Mouse (Mus musculus): Measurements from ENCODE around the gene Nrp1. TPM values are rescaled to one million over a fixed set of nuclear protein-coding genes. Genes with fewer than 3 reads are reported as not detected.

Gene Nrp1
- polyA plus RNA-seq, 1 experiment from 2014 or later, result 29.1 TPM

DNA sequence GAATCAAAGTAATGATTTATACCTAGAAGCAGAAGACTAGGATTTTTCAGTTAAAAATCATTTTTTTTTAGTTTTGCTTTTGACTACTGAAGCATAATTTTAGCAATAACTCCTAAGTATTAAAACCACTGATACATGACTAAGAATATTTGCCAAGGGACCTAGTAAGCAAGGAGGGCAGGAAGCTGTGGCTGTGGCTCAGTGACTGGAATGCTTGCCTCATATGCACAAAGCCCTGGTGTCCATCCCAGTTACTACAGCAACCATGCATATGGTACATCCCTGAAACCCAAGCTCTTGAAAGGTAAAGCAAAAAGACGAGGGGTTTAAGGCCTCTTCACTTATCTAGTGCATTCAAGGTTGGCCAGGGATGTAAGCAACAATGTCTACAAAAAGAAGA lies 101.3 kb downstream of the Nrp1 start:
- WGBS, result 60% methylated on average over 1 of the region's 1 CpGs
- Histone ChIP-seq H3K9ac (ENCODE audit: low read depth, low read length) (no peak overlapping the region), H3K27ac (ENCODE audit: low read depth, low read length) (no peak overlapping the region), H3K4me2 (replicated peaks; ENCODE audit: low read depth, low read length) (no peak overlapping the region), H3K4me3 (ENCODE audit: low read depth, low read length) (no peak overlapping the region), H3K36me3 (ENCODE audit: control insufficient read depth, insufficient read depth, low read length) (no peaks in the 10 kb centered on the region), H3K4me1 (replicated peaks; ENCODE audit: control insufficient read depth, insufficient read depth, low read length) (no peaks in the 10 kb centered on the region), H3K9me3 (ENCODE audit: control insufficient read depth, low read length) (no peaks in the 10 kb centered on the region), H3K27me3 (ENCODE audit: control insufficient read depth, insufficient read depth, low read length) (no peaks in the 10 kb centered on the region)
- DNase-seq (ENCODE audit: low spot score), result no peak
- no peak for ATAC-seq (ENCODE audit: low FRiP score)

GRCm38 (mm10) chr8:128461716-128462115 lies 103.3 kb downstream of the Nrp1 start:
- Histone ChIP-seq H3K36me3 (ENCODE audit: control insufficient read depth, insufficient read depth, low read length) (no peaks in the 10 kb centered on the region), H3K4me3 (ENCODE audit: low read depth, low read length) (no peak overlapping the region), H3K4me2 (replicated peaks; ENCODE audit: low read depth, low read length) (no peak overlapping the region), H3K9me3 (ENCODE audit: control insufficient read depth, low read length) (no peaks in the 10 kb centered on the region), H3K4me1 (replicated peaks; ENCODE audit: control insufficient read depth, insufficient read depth, low read length) (no peaks in the 10 kb centered on the region), H3K9ac (ENCODE audit: low read depth, low read length) (no peak overlapping the region), H3K27ac (ENCODE audit: low read depth, low read length) (no peak overlapping the region), H3K27me3 (ENCODE audit: control insufficient read depth, insufficient read depth, low read length) (no peaks in the 10 kb centered on the region)
- ATAC-seq (ENCODE audit: low FRiP score), result no peak
- no peak for DNase-seq (ENCODE audit: low spot score)

DNA sequence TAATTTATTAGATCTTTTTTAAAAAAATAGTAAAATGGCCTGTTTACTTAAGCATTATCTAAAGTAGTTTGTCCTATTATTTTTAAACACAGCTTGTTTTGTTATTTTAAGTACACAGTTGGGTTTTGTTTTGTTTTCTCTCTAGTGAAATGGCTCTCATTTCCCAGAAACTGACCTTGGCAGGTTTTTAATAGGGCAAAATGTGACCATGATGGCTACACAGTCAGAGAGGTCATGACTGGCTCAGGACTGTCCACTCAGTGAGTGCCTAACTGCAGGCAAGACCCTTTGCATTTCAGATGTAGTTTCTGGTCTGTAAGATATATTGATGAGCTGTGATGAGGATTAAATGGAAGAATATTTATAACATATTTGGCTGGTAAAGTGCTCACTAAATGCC lies 104.8 kb downstream of the Nrp1 start:
- H3K9ac ChIP-seq (ENCODE audit: low read depth, low read length), result no peak overlapping the region
- no peak for DNase-seq (ENCODE audit: low spot score)
- no peak overlapping the region for H3K27ac ChIP-seq (ENCODE audit: low read depth, low read length)
- no peaks in the 10 kb centered on the region for H3K27me3 ChIP-seq (ENCODE audit: control insufficient read depth, insufficient read depth, low read length)
- no peaks in the 10 kb centered on the region for H3K4me1 ChIP-seq (replicated peaks; ENCODE audit: control insufficient read depth, insufficient read depth, low read length)
- no peak for ATAC-seq (ENCODE audit: low FRiP score)
- no peaks in the 10 kb centered on the region for H3K9me3 ChIP-seq (ENCODE audit: control insufficient read depth, low read length)
- no peak overlapping the region for H3K4me2 ChIP-seq (replicated peaks; ENCODE audit: low read depth, low read length)
- no peak overlapping the region for H3K4me3 ChIP-seq (ENCODE audit: low read depth, low read length)
- no peaks in the 10 kb centered on the region for H3K36me3 ChIP-seq (ENCODE audit: control insufficient read depth, insufficient read depth, low read length)

GRCm38 (mm10) chr8:128464056-128464623 lies 105.7 kb downstream of the Nrp1 start:
- Histone ChIP-seq H3K4me1 (replicated peaks; ENCODE audit: control insufficient read depth, insufficient read depth, low read length) (no peaks in the 10 kb centered on the region), H3K27ac (ENCODE audit: low read depth, low read length) (no peak overlapping the region), H3K9me3 (ENCODE audit: control insufficient read depth, low read length) (no peaks in the 10 kb centered on the region), H3K9ac (ENCODE audit: low read depth, low read length) (no peak overlapping the region), H3K36me3 (ENCODE audit: control insufficient read depth, insufficient read depth, low read length) (no peaks in the 10 kb centered on the region), H3K27me3 (ENCODE audit: control insufficient read depth, insufficient read depth, low read length) (no peaks in the 10 kb centered on the region), H3K4me2 (replicated peaks; ENCODE audit: low read depth, low read length) (no peak overlapping the region), H3K4me3 (ENCODE audit: low read depth, low read length) (no peak overlapping the region)
- 71% methylated on average over 4 of the region's 4 CpGs for whole genome bisulfite sequencing
- no peak for DNase-seq (ENCODE audit: low spot score)
- no peak for ATAC-seq (ENCODE audit: low FRiP score)

DNA sequence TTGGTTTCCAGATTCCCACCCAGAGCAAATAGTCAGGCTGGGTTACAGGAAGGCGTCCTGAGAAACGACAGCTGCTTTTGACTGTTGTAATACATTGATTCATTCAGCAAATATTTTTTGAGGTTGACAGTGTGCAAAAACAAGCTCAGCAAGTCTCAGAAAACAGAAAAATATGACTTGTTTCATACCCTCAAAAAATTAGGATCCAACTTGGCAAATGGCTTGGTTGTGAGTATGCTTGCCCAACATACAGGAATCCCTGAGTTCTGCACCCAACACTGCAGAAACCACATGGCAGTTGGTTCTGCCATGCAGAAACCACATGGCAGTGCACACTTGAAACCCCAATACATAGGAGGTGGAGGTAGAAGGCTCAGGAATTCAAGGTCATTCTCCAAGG lies 107.1 kb downstream of the Nrp1 start:
- H3K4me3 ChIP-seq (ENCODE audit: low read depth, low read length), result no peak overlapping the region
- no peaks in the 10 kb centered on the region for H3K36me3 ChIP-seq (ENCODE audit: control insufficient read depth, insufficient read depth, low read length)
- no peak for DNase-seq (ENCODE audit: low spot score)
- no peak for ATAC-seq (ENCODE audit: low FRiP score)
- 94% methylated on average over 2 of the region's 2 CpGs for WGBS
- H3K9me3 ChIP-seq (ENCODE audit: control insufficient read depth, low read length), result no peaks in the 10 kb centered on the region
- no peak overlapping the region for H3K27ac ChIP-seq (ENCODE audit: low read depth, low read length)
- H3K4me1 ChIP-seq (replicated peaks; ENCODE audit: control insufficient read depth, insufficient read depth, low read length), result no peaks in the 10 kb centered on the region
- no peak overlapping the region for H3K9ac ChIP-seq (ENCODE audit: low read depth, low read length)
- no peak overlapping the region for H3K4me2 ChIP-seq (replicated peaks; ENCODE audit: low read depth, low read length)
- no peaks in the 10 kb centered on the region for H3K27me3 ChIP-seq (ENCODE audit: control insufficient read depth, insufficient read depth, low read length)

DNA sequence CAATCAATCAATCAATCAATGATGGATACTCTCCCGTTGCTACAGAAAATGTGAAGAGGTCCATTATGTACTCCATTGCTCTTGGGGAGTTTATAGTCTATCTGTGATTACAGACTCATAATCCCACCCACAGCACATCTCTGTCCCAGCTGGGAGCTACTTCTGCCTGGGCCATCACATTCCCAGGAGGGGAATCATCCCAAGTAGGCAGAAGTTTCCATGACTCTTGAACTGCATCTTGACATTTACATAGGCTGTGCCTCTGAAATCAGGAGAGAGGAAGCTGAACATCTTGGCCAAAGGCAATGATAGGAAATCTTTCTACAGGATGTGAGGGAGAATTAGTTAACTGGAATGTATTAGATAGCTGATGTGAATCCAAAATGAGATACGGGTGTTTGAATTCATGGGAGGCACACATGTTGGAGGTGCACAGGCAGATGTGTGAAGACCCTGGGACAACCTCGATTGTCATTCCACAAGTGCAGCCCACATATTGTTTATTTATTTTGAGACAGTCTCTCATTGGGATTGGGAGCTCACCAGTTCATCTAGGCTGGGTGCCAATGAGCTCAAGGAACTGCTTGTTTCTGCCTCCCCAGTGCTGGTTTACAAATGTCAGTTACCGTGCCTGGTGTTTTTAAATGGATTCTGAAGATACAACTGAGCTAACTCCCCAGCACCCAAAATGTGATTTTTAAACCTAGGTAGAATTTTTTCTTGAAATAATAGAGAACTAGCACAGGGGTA lies 108.5 kb downstream of the Nrp1 start:
- 80% methylated on average over 4 of the region's 4 CpGs for WGBS
- Histone ChIP-seq H3K9ac (ENCODE audit: low read depth, low read length) (no peak overlapping the region), H3K4me1 (replicated peaks; ENCODE audit: control insufficient read depth, insufficient read depth, low read length) (no peaks in the 10 kb centered on the region), H3K4me2 (replicated peaks; ENCODE audit: low read depth, low read length) (no peak overlapping the region), H3K27ac (ENCODE audit: low read depth, low read length) (no peak overlapping the region), H3K9me3 (ENCODE audit: control insufficient read depth, low read length) (no peaks in the 10 kb centered on the region), H3K36me3 (ENCODE audit: control insufficient read depth, insufficient read depth, low read length) (no peaks in the 10 kb centered on the region), H3K4me3 (ENCODE audit: low read depth, low read length) (no peak overlapping the region), H3K27me3 (ENCODE audit: control insufficient read depth, insufficient read depth, low read length) (no peaks in the 10 kb centered on the region)
- DNase-seq (ENCODE audit: low spot score) (no peak), ATAC-seq (ENCODE audit: low FRiP score) (no peak)

- Histone ChIP-seq H3K36me3 (ENCODE audit: control insufficient read depth, insufficient read depth, low read length) (no peaks in the 10 kb centered on the region), H3K27me3 (ENCODE audit: control insufficient read depth, insufficient read depth, low read length) (no peaks in the 10 kb centered on the region), H3K4me2 (replicated peaks; ENCODE audit: low read depth, low read length) (no peak overlapping the region), H3K9ac (ENCODE audit: low read depth, low read length) (no peak overlapping the region), H3K9me3 (ENCODE audit: control insufficient read depth, low read length) (no peaks in the 10 kb centered on the region), H3K4me3 (ENCODE audit: low read depth, low read length) (no peak overlapping the region), H3K27ac (ENCODE audit: low read depth, low read length) (no peak overlapping the region), H3K4me1 (replicated peaks; ENCODE audit: control insufficient read depth, insufficient read depth, low read length) (no peaks in the 10 kb centered on the region)
- ATAC-seq (ENCODE audit: low FRiP score) (no peak), DNase-seq (ENCODE audit: low spot score) (no peak)
- 73% methylated on average over 2 of the region's 2 CpGs for WGBS
These were observed 111.7 kb downstream of the Nrp1 start for GRCm38 (mm10) chr8:128470097-128470496.

- H3K36me3 ChIP-seq (ENCODE audit: control insufficient read depth, insufficient read depth, low read length), result no peaks in the 10 kb centered on the region
- H3K9ac ChIP-seq (ENCODE audit: low read depth, low read length), result no peak overlapping the region
- no peak overlapping the region for H3K4me3 ChIP-seq (ENCODE audit: low read depth, low read length)
- H3K4me2 ChIP-seq (replicated peaks; ENCODE audit: low read depth, low read length), result no peak overlapping the region
- no peaks in the 10 kb centered on the region for H3K4me1 ChIP-seq (replicated peaks; ENCODE audit: control insufficient read depth, insufficient read depth, low read length)
- WGBS, result 89% methylated on average over 2 of the region's 2 CpGs
- no peaks in the 10 kb centered on the region for H3K9me3 ChIP-seq (ENCODE audit: control insufficient read depth, low read length)
- DNase-seq (ENCODE audit: low spot score) (no peak), ATAC-seq (ENCODE audit: low FRiP score) (no peak)
- H3K27me3 ChIP-seq (ENCODE audit: control insufficient read depth, insufficient read depth, low read length), result no peaks in the 10 kb centered on the region
- H3K27ac ChIP-seq (ENCODE audit: low read depth, low read length), result no peak overlapping the region
These were observed 112.8 kb downstream of the Nrp1 start for GRCm38 (mm10) chr8:128471186-128471585.

DNA sequence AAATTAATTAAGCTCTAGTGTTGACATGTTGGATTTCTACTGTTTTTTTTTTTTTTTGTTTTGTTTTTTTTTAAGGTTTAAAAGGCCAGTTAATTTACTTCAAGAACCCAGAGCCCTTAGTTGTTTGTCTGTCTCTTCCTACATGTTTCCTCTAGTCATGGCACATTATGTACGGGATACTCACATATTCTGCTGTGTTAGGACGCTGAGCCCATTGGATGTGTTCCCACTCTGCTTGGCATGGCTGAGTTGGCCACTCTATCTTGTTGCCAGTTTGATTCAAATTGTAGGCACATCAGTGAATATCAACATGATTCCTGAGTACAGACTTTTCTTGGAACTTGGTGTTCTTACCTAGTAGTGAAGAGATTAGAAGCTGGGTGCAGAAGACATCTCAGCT lies 114.5 kb downstream of the Nrp1 start:
- Histone ChIP-seq H3K9ac (ENCODE audit: low read depth, low read length) (no peak overlapping the region), H3K4me2 (replicated peaks; ENCODE audit: low read depth, low read length) (no peak overlapping the region), H3K27me3 (ENCODE audit: control insufficient read depth, insufficient read depth, low read length) (no peaks in the 10 kb centered on the region), H3K4me3 (ENCODE audit: low read depth, low read length) (no peak overlapping the region), H3K9me3 (ENCODE audit: control insufficient read depth, low read length) (no peaks in the 10 kb centered on the region), H3K4me1 (replicated peaks; ENCODE audit: control insufficient read depth, insufficient read depth, low read length) (no peaks in the 10 kb centered on the region), H3K27ac (ENCODE audit: low read depth, low read length) (no peak overlapping the region), H3K36me3 (ENCODE audit: control insufficient read depth, insufficient read depth, low read length) (no peaks in the 10 kb centered on the region)
- WGBS, result 94% methylated on average over 2 of the region's 2 CpGs
- DNase-seq (ENCODE audit: low spot score), result no peak
- no peak for ATAC-seq (ENCODE audit: low FRiP score)

All from hindbrain, embryonic 11.5 days (tissue).